Mouse (Mus musculus) effector memory CD4-positive, alpha-beta T cell, adult 7 months (primary cell): ENCODE data around the gene Olfr384. TPM values are rescaled to one million over a fixed set of nuclear protein-coding genes. Genes with fewer than 3 reads are reported as not detected.

Experiments used
- polyA plus RNA-seq: library from polyadenylated mRNA; unstranded; fragments of 100-300 nt; shearing (Covaris generic); gene quantifications from one replicate; pipeline ENCODE4 v1.2.1, GENCODE M21; 2017

The Olfr384 gene
- polyA plus RNA-seq: not detected

DNA sequence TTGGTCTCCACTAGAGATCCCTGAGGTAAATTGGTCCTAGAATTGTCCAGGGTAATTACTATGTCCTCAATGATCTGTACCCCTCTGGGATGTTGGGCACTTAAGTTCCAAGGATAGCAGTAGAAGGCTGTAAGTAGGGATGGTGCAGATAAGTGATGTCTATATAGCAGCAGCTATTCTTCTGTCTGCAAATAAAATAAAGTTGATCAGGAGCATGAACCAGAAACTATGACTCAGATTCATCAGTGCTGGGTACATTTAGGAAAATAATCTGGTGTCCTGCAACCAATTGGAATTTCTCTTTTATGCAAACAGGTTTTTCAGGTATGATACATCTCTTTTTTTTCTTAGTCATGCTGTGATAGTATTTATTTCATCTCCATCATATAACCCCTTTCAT, at the start of gene Olfr384:
Gene Olfr384, plus strand, starts transcription at position 301 of the 400 bp plus-strand sequence.

GRCm38 (mm10) chr11:73592908-73593307, 5.5 kb upstream of the Olfr384 start, which contains the start of gene Olfr385:
Olfr385 (minus strand) TSS chr11:73593008.

Other genes with a start within 250 kb of the Olfr384 start
- not detected for gene Olfr20, start 247.8 kb upstream of the Olfr384 start, polyA plus RNA-seq
- gene Olfr376, start 227.3 kb upstream of the Olfr384 start, polyA plus RNA-seq: not detected
- not detected for gene Olfr1, start 199.0 kb upstream of the Olfr384 start, polyA plus RNA-seq
- gene Olfr378, start 170.1 kb upstream of the Olfr384 start, polyA plus RNA-seq: not detected
- not detected for gene Olfr380, start 141.1 kb upstream of the Olfr384 start, polyA plus RNA-seq
- gene Olfr381, start 107.0 kb upstream of the Olfr384 start, polyA plus RNA-seq: not detected
- not detected for gene Olfr382, start 81.4 kb upstream of the Olfr384 start, polyA plus RNA-seq
- not detected for gene Olfr385, start 5.6 kb upstream of the Olfr384 start, polyA plus RNA-seq
- gene Zfp735, start 90.2 kb downstream of the Olfr384 start, polyA plus RNA-seq: not detected
- not detected for gene Olfr389, start 182.1 kb downstream of the Olfr384 start, polyA plus RNA-seq
- gene Olfr390, start 184.4 kb downstream of the Olfr384 start, polyA plus RNA-seq: not detected
- gene Olfr391-ps, start 204.5 kb downstream of the Olfr384 start, polyA plus RNA-seq: not detected
- gene Olfr392, start 218.5 kb downstream of the Olfr384 start, polyA plus RNA-seq: 0.27 TPM